Mouse (Mus musculus) neural tube, embryonic 13.5 days (tissue): ENCODE measurements around the gene Kcnq4. TPM values are rescaled to one million over a fixed set of nuclear protein-coding genes. Genes with fewer than 3 reads are reported as not detected.

Source experiments
- ATAC-seq: fragments of 200-750 bp; cut with Nextera tagmentation; 2 replicates; pipeline ENCODE4 v1.8.0; 2017; ENCODE audit warnings: low read depth, mild to moderate bottlenecking, moderate TSS enrichment, moderate library complexity
- H3K27ac ChIP-seq: fragments of 300-500 bp; sonication (generic); replicated peaks from 2 replicates; pipeline ENCODE4 v1.5.1; 2015; ENCODE audit warnings: moderate library complexity, mild to moderate bottlenecking, inconsistent platforms
- H3K27me3 ChIP-seq: fragments of 300-500 bp; sonication (generic); 2 replicates; pipeline ENCODE4 v1.6.1; 2015; ENCODE audit warnings: mild to moderate bottlenecking, inconsistent platforms
- H3K36me3 ChIP-seq: fragments of 300-500 bp; sonication (generic); 2 replicates; pipeline ENCODE4 v1.6.1; 2015; ENCODE audit warnings: mild to moderate bottlenecking, inconsistent platforms
- H3K4me1 ChIP-seq: fragments of 300-500 bp; sonication (generic); replicated peaks from 2 replicates; pipeline ENCODE4 v1.6.1; 2015; ENCODE audit warnings: inconsistent platforms
- H3K4me2 ChIP-seq: fragments of 300-500 bp; sonication (generic); 2 replicates; pipeline ENCODE4 v1.6.1; 2015; ENCODE audit warnings: inconsistent platforms, mild to moderate bottlenecking, moderate library complexity
- H3K4me3 ChIP-seq: fragments of 300-500 bp; sonication (generic); 2 replicates; pipeline ENCODE4 v1.5.1; 2015; ENCODE audit warnings: mild to moderate bottlenecking, inconsistent platforms
- H3K9ac ChIP-seq: fragments of 300-500 bp; sonication (generic); 2 replicates; pipeline ENCODE4 v1.6.1; 2015; ENCODE audit warnings: moderate library complexity, mild to moderate bottlenecking, inconsistent platforms
- H3K9me3 ChIP-seq: fragments of 300-500 bp; sonication (generic); 2 replicates; pipeline ENCODE4 v1.6.1; 2016; ENCODE audit warnings: inconsistent platforms
- WGBS: fragments of 180-500 bp; shearing (Covaris S2); methylation state at CpG from one replicate; pipeline ENCODE4 v1.1.7; 2015; 5-methylcytosine and 5-hydroxymethylcytosine counted together
- polyA plus RNA-seq: library from polyadenylated mRNA; unstranded; fragments of >200 nt; fragmentation: Nextera tagmentation; extraction: Ambion mirVana; gene quantifications from 2 replicates; pipeline ENCODE4 v1.2.1, GENCODE M21; 2015

Gene Kcnq4
- polyA plus RNA-seq, 1 experiment from 2014 or later: 5.8 TPM

GRCm38 (mm10) chr4:120692717-120693116, 55.7 kb downstream of the Kcnq4 start:
- no peak for ATAC-seq
- H3K4me3 ChIP-seq: no peak overlapping the region
- no peaks in the 10 kb centered on the region for H3K4me1 ChIP-seq
- H3K36me3 ChIP-seq: no peaks in the 10 kb centered on the region
- no peak overlapping the region for H3K9ac ChIP-seq
- peaks cover 24% of the 10 kb centered on the region for H3K27me3 ChIP-seq
- H3K4me2 ChIP-seq: no peak overlapping the region
- no peak overlapping the region for H3K27ac ChIP-seq
- WGBS: 37% methylated on average over 10 of the region's 10 CpGs
- H3K9me3 ChIP-seq: no peaks in the 10 kb centered on the region

DNA sequence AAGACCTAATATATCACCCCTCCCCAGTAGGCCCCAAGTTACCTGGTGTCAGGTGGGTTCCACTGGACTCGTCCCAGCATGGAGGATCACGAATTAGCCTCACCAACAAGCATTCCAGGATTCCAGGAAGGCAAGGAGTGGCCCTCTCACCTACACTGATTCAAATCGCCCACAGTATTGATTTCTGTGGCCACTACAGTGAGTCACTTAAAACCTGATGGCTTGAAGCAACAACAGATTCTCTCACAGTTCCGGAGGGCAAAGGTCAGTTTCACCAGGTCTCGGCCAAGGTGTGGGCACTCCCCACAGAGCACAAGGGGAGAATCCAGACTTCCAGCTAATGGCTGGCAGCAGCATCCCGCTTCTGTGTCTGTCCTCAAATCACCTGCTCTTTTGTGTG, 59.1 kb downstream of the Kcnq4 start:
- Histone ChIP-seq H3K27ac (no peak overlapping the region), H3K9me3 (no peaks in the 10 kb centered on the region), H3K4me2 (no peak overlapping the region), H3K9ac (no peak overlapping the region), H3K36me3 (no peaks in the 10 kb centered on the region), H3K4me3 (no peak overlapping the region), H3K27me3 (0 out of 2 replicates have a peak, but pooled peaks cover 2% of the 10 kb centered on the region), H3K4me1 (peaks cover 9% of the 10 kb centered on the region; the same call in 1 of the 2 replicates)
- 72% methylated on average over 6 of the region's 6 CpGs for WGBS
- ATAC-seq: no peak

GRCm38 (mm10) chr4:120687282-120687681, 61.1 kb downstream of the Kcnq4 start:
- H3K4me2 ChIP-seq: no peak overlapping the region
- no peak overlapping the region for H3K27ac ChIP-seq
- ATAC-seq: peak; percentile 50; the same call in 1 of the 2 replicates
- no peaks in the 10 kb centered on the region for H3K36me3 ChIP-seq
- H3K9me3 ChIP-seq: no peaks in the 10 kb centered on the region
- H3K4me3 ChIP-seq: no peak overlapping the region
- H3K4me1 ChIP-seq: peaks cover 9% of the 10 kb centered on the region; the same call in 1 of the 2 replicates
- H3K27me3 ChIP-seq: 0 out of 2 replicates have a peak, but pooled peaks cover 3% of the 10 kb centered on the region
- H3K9ac ChIP-seq: no peak overlapping the region
- 9% methylated on average over 6 of the region's 6 CpGs for WGBS

GRCm38 (mm10) chr4:120683278-120683997, 65.0 kb downstream of the Kcnq4 start:
- Histone ChIP-seq H3K36me3 (no peaks in the 10 kb centered on the region), H3K27ac (no peak overlapping the region), H3K4me1 (peaks cover 9% of the 10 kb centered on the region; the same call in 1 of the 2 replicates), H3K9ac (no peak overlapping the region), H3K9me3 (no peaks in the 10 kb centered on the region), H3K4me3 (no peak overlapping the region), H3K4me2 (no peak overlapping the region), H3K27me3 (0 out of 2 replicates have a peak, but pooled peaks cover 6% of the 10 kb centered on the region)
- no peak for ATAC-seq
- WGBS: 42% methylated on average over 9 of the region's 9 CpGs

DNA sequence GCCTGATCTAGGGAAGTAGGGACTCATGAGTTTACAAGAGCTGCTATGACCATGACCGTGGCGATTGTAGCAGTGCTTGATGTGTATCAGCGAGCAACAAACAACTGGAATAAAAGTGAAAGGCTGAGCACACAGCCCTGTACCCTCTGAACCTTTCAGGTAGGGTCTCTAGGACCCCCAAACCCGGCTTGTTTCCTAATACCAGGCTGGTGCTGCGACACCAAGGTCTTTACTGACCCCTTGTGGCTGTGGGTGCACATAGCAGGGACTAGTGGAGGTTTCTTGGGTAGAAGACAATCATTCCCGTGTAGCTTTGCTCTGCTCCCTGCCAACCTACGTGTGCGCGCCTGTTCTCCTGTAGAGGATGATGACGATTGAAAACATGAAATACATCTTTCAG, 66.2 kb downstream of the Kcnq4 start:
- peaks cover 5% of the 10 kb centered on the region; the same call in 1 of the 2 replicates for H3K4me1 ChIP-seq
- H3K9ac ChIP-seq: no peak overlapping the region
- H3K36me3 ChIP-seq: no peaks in the 10 kb centered on the region
- H3K4me3 ChIP-seq: no peak overlapping the region
- no peak overlapping the region for H3K27ac ChIP-seq
- H3K4me2 ChIP-seq: no peak overlapping the region
- ATAC-seq: no peak
- peaks cover 6% of the 10 kb centered on the region; the same call in 1 of the 2 replicates for H3K27me3 ChIP-seq
- 34% methylated on average over 10 of the region's 10 CpGs for WGBS
- no peaks in the 10 kb centered on the region for H3K9me3 ChIP-seq

DNA sequence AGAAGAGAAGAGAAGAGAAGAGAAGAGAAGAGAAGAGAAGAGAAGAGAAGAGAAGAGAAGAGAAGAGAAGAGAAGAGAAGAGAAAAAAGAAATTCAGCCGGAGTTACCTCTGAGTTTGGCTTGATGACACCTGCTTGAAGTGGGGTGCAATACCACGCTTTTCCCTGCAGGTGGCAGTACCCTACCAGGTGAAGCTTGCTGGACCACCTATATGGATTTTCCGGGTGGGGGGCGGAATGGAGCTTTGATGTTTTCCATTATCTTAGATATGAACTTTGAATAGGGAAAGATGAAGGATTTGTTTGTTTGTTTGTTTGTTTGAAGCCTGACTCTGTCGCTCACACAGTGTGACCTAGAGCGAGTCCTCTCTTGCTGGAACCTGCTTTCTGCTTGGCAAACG, 67.5 kb downstream of the Kcnq4 start:
- Histone ChIP-seq H3K4me3 (no peak overlapping the region), H3K4me1 (no peaks in the 10 kb centered on the region), H3K9me3 (no peaks in the 10 kb centered on the region), H3K9ac (no peak overlapping the region), H3K27me3 (peaks cover 6% of the 10 kb centered on the region; the same call in 1 of the 2 replicates), H3K27ac (no peak overlapping the region), H3K4me2 (no peak overlapping the region), H3K36me3 (no peaks in the 10 kb centered on the region)
- WGBS: 56% methylated on average over 7 of the region's 7 CpGs
- ATAC-seq: no peak

- Histone ChIP-seq H3K4me3 (no peak overlapping the region), H3K27ac (no peak overlapping the region)
- WGBS: 61% methylated on average over 2 of the region's 2 CpGs
These were observed 72.8 kb downstream of the Kcnq4 start for GRCm38 (mm10) chr4:120675640-120676039.

DNA sequence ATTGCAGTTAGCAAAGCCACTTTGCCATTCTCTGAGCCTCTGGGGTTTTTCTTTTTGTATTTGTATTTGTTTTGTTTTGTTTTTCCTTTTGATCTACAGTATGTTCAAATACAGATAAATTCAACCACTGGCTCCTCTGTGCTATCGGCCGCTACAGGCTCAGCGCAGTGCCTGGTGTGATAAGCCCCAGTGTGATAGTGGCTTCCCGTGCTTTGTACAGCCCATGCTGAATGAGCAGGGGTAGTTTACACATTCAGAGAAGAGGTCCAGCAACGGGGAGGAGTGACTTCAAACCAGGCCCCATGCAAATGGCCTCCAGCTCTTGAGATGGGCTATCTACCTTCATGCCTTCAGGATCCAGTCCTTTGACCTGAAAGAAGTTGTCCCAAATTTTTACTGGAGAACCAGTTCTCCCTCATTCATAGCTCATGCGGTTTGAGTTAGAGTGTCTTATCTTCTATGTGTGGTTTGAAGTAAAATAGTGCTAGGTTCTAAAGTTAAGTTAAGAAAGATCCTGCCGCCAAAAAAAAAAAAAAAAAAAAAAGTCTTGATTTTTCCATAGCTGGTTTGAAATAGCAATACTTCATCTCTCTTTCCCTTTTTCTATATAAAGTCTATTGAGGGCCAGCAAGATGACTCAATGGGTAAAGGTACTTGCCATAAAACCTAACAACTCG, 73.5 kb downstream of the Kcnq4 start:
- Histone ChIP-seq H3K27me3 (peaks cover 11% of the 10 kb centered on the region), H3K4me3 (no peak overlapping the region)
- 81% methylated on average over 8 of the region's 8 CpGs for WGBS

More at GRCm38 (mm10) chr4:120675640-120676039, 72.8 kb downstream of the Kcnq4 start:
- Histone ChIP-seq H3K4me1 (no peaks in the 10 kb centered on the region), H3K4me2 (no peak overlapping the region), H3K36me3 (no peaks in the 10 kb centered on the region), H3K27me3 (peaks cover 6% of the 10 kb centered on the region), H3K9ac (no peak overlapping the region), H3K9me3 (no peaks in the 10 kb centered on the region)
- no peak for ATAC-seq

DNA sequence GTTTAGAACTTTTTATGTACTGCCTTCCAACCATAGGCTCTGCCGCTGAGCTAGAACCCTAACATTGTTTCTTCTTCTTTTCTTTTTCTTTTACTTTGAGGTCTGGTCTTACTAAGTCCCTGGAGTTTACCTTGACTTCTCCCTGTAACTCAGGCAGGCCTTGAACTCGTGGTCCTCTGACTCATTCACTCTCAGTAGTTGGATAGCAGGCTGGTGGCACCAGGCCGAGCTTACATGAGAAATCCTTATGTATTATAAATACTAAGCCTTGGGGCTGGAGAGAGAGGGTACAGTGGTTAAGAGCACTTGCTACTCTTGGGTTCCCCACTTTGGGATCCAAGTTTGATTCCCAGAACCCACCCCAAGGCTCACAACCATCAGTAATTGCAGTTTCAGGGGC, 74.8 kb downstream of the Kcnq4 start:
- Histone ChIP-seq H3K36me3 (no peaks in the 10 kb centered on the region), H3K4me2 (no peak overlapping the region), H3K9me3 (no peaks in the 10 kb centered on the region), H3K4me1 (no peaks in the 10 kb centered on the region), H3K27me3 (peaks cover 23% of the 10 kb centered on the region), H3K4me3 (no peak overlapping the region), H3K27ac (no peak overlapping the region), H3K9ac (no peak overlapping the region)
- no peak for ATAC-seq
- WGBS: 84% methylated on average over 3 of the region's 3 CpGs

More for the DNA sequence above, 73.5 kb downstream of the Kcnq4 start:
- Histone ChIP-seq H3K9ac (no peak overlapping the region), H3K36me3 (no peaks in the 10 kb centered on the region), H3K27ac (no peak overlapping the region), H3K4me1 (no peaks in the 10 kb centered on the region), H3K9me3 (no peaks in the 10 kb centered on the region), H3K4me2 (no peak overlapping the region)
- ATAC-seq: no peak

DNA sequence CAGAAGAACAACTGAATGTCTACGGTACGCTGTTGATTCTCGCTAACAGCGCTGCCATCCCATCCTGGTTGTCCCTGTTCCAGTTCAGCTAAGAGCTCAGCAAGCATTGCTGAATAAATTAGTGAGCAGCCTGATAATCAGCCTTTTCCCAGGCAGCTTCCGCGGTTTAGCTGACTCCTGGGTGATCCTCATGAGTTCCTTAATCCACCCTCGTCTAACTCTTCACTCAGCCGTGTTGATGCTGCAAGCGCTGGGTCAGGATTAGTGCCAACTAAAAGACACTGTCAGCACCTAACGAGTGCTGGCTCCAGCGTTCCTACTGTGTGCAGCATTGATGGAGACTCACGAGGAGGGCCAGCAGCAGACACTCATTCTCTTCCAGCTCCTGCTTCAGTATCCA, 77.4 kb downstream of the Kcnq4 start:
- H3K36me3 ChIP-seq: no peaks in the 10 kb centered on the region
- H3K9me3 ChIP-seq: no peaks in the 10 kb centered on the region
- H3K27ac ChIP-seq: no peak overlapping the region
- no peak for ATAC-seq
- H3K9ac ChIP-seq: no peak overlapping the region
- H3K4me3 ChIP-seq: no peak overlapping the region
- WGBS: 61% methylated on average over 12 of the region's 12 CpGs
- peaks cover 49% of the 10 kb centered on the region for H3K27me3 ChIP-seq
- H3K4me2 ChIP-seq: no peak overlapping the region
- peaks cover 16% of the 10 kb centered on the region for H3K4me1 ChIP-seq

- Histone ChIP-seq H3K27ac (no peak overlapping the region), H3K4me3 (no peak overlapping the region), H3K9ac (no peak overlapping the region), H3K9me3 (no peaks in the 10 kb centered on the region), H3K36me3 (no peaks in the 10 kb centered on the region), H3K27me3 (peaks cover 60% of the 10 kb centered on the region), H3K4me1 (peaks cover 26% of the 10 kb centered on the region), H3K4me2 (no peak overlapping the region)
- WGBS: 82% methylated on average over 5 of the region's 5 CpGs
- no peak for ATAC-seq
These were observed 78.8 kb downstream of the Kcnq4 start for GRCm38 (mm10) chr4:120669585-120669984.

DNA sequence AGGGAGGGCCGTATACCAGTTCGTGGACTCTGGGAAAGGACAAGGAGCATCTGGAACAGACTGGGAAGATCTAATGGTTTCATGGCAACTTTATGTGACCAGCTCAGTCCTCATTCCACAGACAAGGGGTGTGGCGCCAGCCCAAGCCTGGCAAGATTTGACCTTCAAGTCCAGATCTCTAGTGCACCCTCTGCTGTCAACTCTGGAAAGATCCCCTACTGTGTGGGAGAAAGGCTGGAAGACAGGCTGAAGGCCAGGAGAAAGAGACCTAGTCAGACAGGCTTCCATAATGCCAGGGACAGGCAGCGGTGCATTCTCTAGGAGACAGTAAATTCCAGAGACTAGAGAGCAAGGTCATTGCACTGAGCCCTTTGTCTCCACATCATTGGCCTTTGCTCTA, 79.9 kb downstream of the Kcnq4 start:
- no peak overlapping the region for H3K4me3 ChIP-seq
- peaks cover 26% of the 10 kb centered on the region for H3K4me1 ChIP-seq
- H3K4me2 ChIP-seq: no peak overlapping the region
- H3K27me3 ChIP-seq: peaks cover 60% of the 10 kb centered on the region
- H3K9me3 ChIP-seq: no peaks in the 10 kb centered on the region
- H3K9ac ChIP-seq: no peak overlapping the region
- no peak for ATAC-seq
- 88% methylated on average over 4 of the region's 4 CpGs for WGBS
- H3K36me3 ChIP-seq: no peaks in the 10 kb centered on the region
- no peak overlapping the region for H3K27ac ChIP-seq
